Mouse (Mus musculus) stomach, embryonic 15.5 days (tissue): ENCODE measurements at regions not wholly inside any gene's neighbourhood (a gene's known extent, or its start where the extent isn't known, plus 50 kb on each side); places are given as distances from the start of the nearest gene placed in this dataset.

Experiments used
- ATAC-seq: fragments of 200-750 bp; cut with Nextera tagmentation; 2 replicates; pipeline ENCODE4 v1.8.0; 2017; ENCODE audit warnings: low read depth, moderate number of reproducible peaks, moderate TSS enrichment; ENCODE audit not compliant: insufficient read depth, low FRiP score
- H3K27ac ChIP-seq: fragments of 300-500 bp; sonication (generic); 2 replicates; pipeline ENCODE4 v1.5.1; 2015; ENCODE audit warnings: mild to moderate bottlenecking, inconsistent platforms
- H3K27me3 ChIP-seq: fragments of 300-500 bp; sonication (generic); replicated peaks from 2 replicates; pipeline ENCODE4 v1.6.1; 2015; ENCODE audit warnings: inconsistent platforms
- H3K36me3 ChIP-seq: fragments of 300-500 bp; sonication (generic); 2 replicates; pipeline ENCODE4 v1.6.1; 2015; ENCODE audit warnings: inconsistent platforms
- H3K4me1 ChIP-seq: fragments of 300-500 bp; sonication (generic); 2 replicates; pipeline ENCODE4 v1.6.1; 2015; ENCODE audit warnings: inconsistent platforms
- H3K4me2 ChIP-seq: fragments of 300-500 bp; sonication (generic); 2 replicates; pipeline ENCODE4 v1.6.1; 2015; ENCODE audit warnings: mild to moderate bottlenecking, inconsistent platforms
- H3K4me3 ChIP-seq: fragments of 300-500 bp; sonication (generic); replicated peaks from 2 replicates; pipeline ENCODE4 v1.5.1; 2015; ENCODE audit warnings: inconsistent platforms
- H3K9ac ChIP-seq: fragments of 300-500 bp; sonication (generic); 2 replicates; pipeline ENCODE4 v1.6.1; 2015; ENCODE audit warnings: inconsistent platforms
- H3K9me3 ChIP-seq: fragments of 300-500 bp; sonication (generic); 2 replicates; pipeline ENCODE4 v1.6.1; 2016; ENCODE audit warnings: inconsistent platforms
- WGBS: fragments of 180-500 bp; shearing (Covaris S2); methylation state at CpG from one replicate; pipeline ENCODE4 v1.1.7; 2015; 5-methylcytosine and 5-hydroxymethylcytosine counted together

GRCm38 (mm10) chr14:37284391-37284790, 149.3 kb upstream of the Ghitm start:
- WGBS, result 11% methylated on average over 5 of the region's 5 CpGs
- ATAC-seq, result no peak
- H3K9ac ChIP-seq, result no peak overlapping the region

GRCm38 (mm10) chr14:37279356-37279755, 144.3 kb upstream of the Ghitm start:
- H3K9me3 ChIP-seq, result no peaks in the 10 kb centered on the region

More at GRCm38 (mm10) chr14:37284391-37284790, 149.3 kb upstream of the Ghitm start:
- no peak overlapping the region for H3K4me3 ChIP-seq
- no peaks in the 10 kb centered on the region for H3K4me1 ChIP-seq
- no peaks in the 10 kb centered on the region for H3K36me3 ChIP-seq
- H3K4me2 ChIP-seq, result no peak overlapping the region
- no peaks in the 10 kb centered on the region for H3K9me3 ChIP-seq
- no peaks in the 10 kb centered on the region for H3K27me3 ChIP-seq
- no peak overlapping the region for H3K27ac ChIP-seq

GRCm38 (mm10) chr14:37276728-37277695, 141.9 kb upstream of the Ghitm start:
- Histone ChIP-seq H3K4me2 (no peak overlapping the region), H3K4me3 (no peak overlapping the region), H3K4me1 (no peaks in the 10 kb centered on the region), H3K27me3 (no peaks in the 10 kb centered on the region), H3K27ac (no peak overlapping the region), H3K9me3 (no peaks in the 10 kb centered on the region), H3K9ac (no peak overlapping the region), H3K36me3 (no peaks in the 10 kb centered on the region)
- WGBS, result 55% methylated on average over 7 of the region's 7 CpGs
- ATAC-seq, result no peak

More at GRCm38 (mm10) chr14:37279356-37279755, 144.3 kb upstream of the Ghitm start:
- H3K4me1 ChIP-seq, result no peaks in the 10 kb centered on the region
- H3K4me3 ChIP-seq, result no peak overlapping the region
- no peak overlapping the region for H3K27ac ChIP-seq
- no peak overlapping the region for H3K9ac ChIP-seq
- no peaks in the 10 kb centered on the region for H3K36me3 ChIP-seq
- no peaks in the 10 kb centered on the region for H3K27me3 ChIP-seq
- H3K4me2 ChIP-seq, result no peak overlapping the region
- 76% methylated on average over 2 of the region's 2 CpGs for WGBS
- ATAC-seq, result no peak

GRCm38 (mm10) chr14:37272063-37272462, 137.0 kb upstream of the Ghitm start:
- Histone ChIP-seq H3K4me2 (no peak overlapping the region), H3K4me1 (peaks cover 7% of the 10 kb centered on the region; the same call in 1 of the 2 replicates), H3K9me3 (no peaks in the 10 kb centered on the region), H3K9ac (no peak overlapping the region), H3K36me3 (no peaks in the 10 kb centered on the region), H3K27ac (no peak overlapping the region), H3K4me3 (no peak overlapping the region), H3K27me3 (no peaks in the 10 kb centered on the region)
- ATAC-seq, result no peak
- 56% methylated on average over 2 of the region's 2 CpGs for WGBS

- Histone ChIP-seq H3K36me3 (no peaks in the 10 kb centered on the region), H3K4me3 (no peak overlapping the region), H3K27ac (no peak overlapping the region), H3K9me3 (no peaks in the 10 kb centered on the region), H3K9ac (no peak overlapping the region), H3K4me1 (peaks cover 7% of the 10 kb centered on the region; the same call in 1 of the 2 replicates), H3K27me3 (no peaks in the 10 kb centered on the region), H3K4me2 (0 out of 2 replicates have a peak overlapping the region, but pooled peaks have one; percentile 8)
- whole genome bisulfite sequencing, result 28% methylated on average over 6 of the region's 6 CpGs
- no peak for ATAC-seq
Observed at GRCm38 (mm10) chr14:37271015-37271933, 136.2 kb upstream of the Ghitm start.

- Histone ChIP-seq H3K9me3 (no peaks in the 10 kb centered on the region), H3K4me1 (peaks cover 7% of the 10 kb centered on the region; the same call in 1 of the 2 replicates), H3K9ac (no peak overlapping the region), H3K27me3 (no peaks in the 10 kb centered on the region), H3K4me2 (no peak overlapping the region), H3K4me3 (no peak overlapping the region), H3K27ac (no peak overlapping the region), H3K36me3 (no peaks in the 10 kb centered on the region)
- ATAC-seq, result no peak
- 35% methylated on average over 2 of the region's 2 CpGs for WGBS
Observed at GRCm38 (mm10) chr14:37269920-37270319, 134.8 kb upstream of the Ghitm start.

GRCm38 (mm10) chr14:37238632-37239032, 103.6 kb upstream of the Ghitm start:
- no peaks in the 10 kb centered on the region for H3K4me1 ChIP-seq
- H3K27ac ChIP-seq, result no peak overlapping the region
- H3K27me3 ChIP-seq, result no peaks in the 10 kb centered on the region
- ATAC-seq, result 0 out of 2 replicates have a peak, but pooled peaks have one; percentile 31
- 33% methylated on average over 4 of the region's 4 CpGs for WGBS
- no peaks in the 10 kb centered on the region for H3K9me3 ChIP-seq
- no peak overlapping the region for H3K9ac ChIP-seq
- no peak overlapping the region for H3K4me2 ChIP-seq
- H3K36me3 ChIP-seq, result no peaks in the 10 kb centered on the region
- no peak overlapping the region for H3K4me3 ChIP-seq

GRCm38 (mm10) chr14:37237191-37237590, 102.1 kb upstream of the Ghitm start:
- 81% methylated on average over 5 of the region's 5 CpGs for WGBS
- Histone ChIP-seq H3K4me2 (no peak overlapping the region), H3K4me1 (no peaks in the 10 kb centered on the region), H3K9ac (no peak overlapping the region), H3K9me3 (no peaks in the 10 kb centered on the region), H3K36me3 (no peaks in the 10 kb centered on the region), H3K27me3 (no peaks in the 10 kb centered on the region), H3K4me3 (no peak overlapping the region), H3K27ac (no peak overlapping the region)
- ATAC-seq, result no peak

GRCm38 (mm10) chr14:37208256-37208655, 73.2 kb upstream of the Ghitm start:
- Histone ChIP-seq H3K36me3 (no peaks in the 10 kb centered on the region), H3K4me1 (no peaks in the 10 kb centered on the region), H3K9ac (no peak overlapping the region), H3K9me3 (no peaks in the 10 kb centered on the region), H3K4me2 (no peak overlapping the region), H3K4me3 (no peak overlapping the region), H3K27me3 (no peaks in the 10 kb centered on the region), H3K27ac (no peak overlapping the region)
- ATAC-seq, result no peak

- Histone ChIP-seq H3K4me2 (no peak overlapping the region), H3K9me3 (no peaks in the 10 kb centered on the region), H3K36me3 (no peaks in the 10 kb centered on the region), H3K4me1 (no peaks in the 10 kb centered on the region), H3K27ac (no peak overlapping the region), H3K4me3 (no peak overlapping the region), H3K27me3 (no peaks in the 10 kb centered on the region), H3K9ac (no peak overlapping the region)
- ATAC-seq, result no peak
- WGBS, result 54% methylated on average over 5 of the region's 5 CpGs
Observed at GRCm38 (mm10) chr14:37189795-37190194, 54.7 kb upstream of the Ghitm start.
